Mouse (Mus musculus) lung, embryonic 15.5 days (tissue): ENCODE measurements around the gene Snrpb2. TPM values are rescaled to one million over a fixed set of nuclear protein-coding genes. Genes with fewer than 3 reads are reported as not detected.
A peak's percentile ranks its signal among the peaks of the same experiment; 100 is the strongest.

ENCODE experiments used
- ATAC-seq: fragments of 200-750 bp; cut with Nextera tagmentation; 2 replicates; pipeline ENCODE4 v1.8.0; 2017; ENCODE audit warnings: moderate number of reproducible peaks, borderline replicate concordance; ENCODE audit not compliant: low FRiP score, low TSS enrichment; ENCODE audit errors: extremely low read depth
- H3K27ac ChIP-seq: fragments of 300-500 bp; sonication (generic); 2 replicates; pipeline ENCODE4 v1.5.1; 2015; ENCODE audit warnings: moderate library complexity, mild to moderate bottlenecking, inconsistent platforms
- H3K27me3 ChIP-seq: fragments of 300-500 bp; sonication (generic); 2 replicates; pipeline ENCODE4 v1.6.1; 2015; ENCODE audit warnings: inconsistent platforms
- H3K36me3 ChIP-seq: fragments of 300-500 bp; sonication (generic); 2 replicates; pipeline ENCODE4 v1.6.1; 2015; ENCODE audit warnings: inconsistent platforms
- H3K4me1 ChIP-seq: fragments of 300-500 bp; sonication (generic); 2 replicates; pipeline ENCODE4 v1.6.1; 2015; ENCODE audit warnings: inconsistent platforms
- H3K4me2 ChIP-seq: fragments of 300-500 bp; sonication (generic); 2 replicates; pipeline ENCODE4 v1.6.1; 2015; ENCODE audit warnings: inconsistent platforms, mild to moderate bottlenecking, moderate library complexity
- H3K4me3 ChIP-seq: fragments of 300-500 bp; sonication (generic); 2 replicates; pipeline ENCODE4 v1.5.1; 2015; ENCODE audit warnings: mild to moderate bottlenecking, inconsistent platforms
- H3K9ac ChIP-seq: fragments of 300-500 bp; sonication (generic); 2 replicates; pipeline ENCODE4 v1.6.1; 2015; ENCODE audit warnings: inconsistent platforms
- H3K9me3 ChIP-seq: fragments of 300-500 bp; sonication (generic); 2 replicates; pipeline ENCODE4 v1.6.1; 2016; ENCODE audit warnings: inconsistent platforms
- WGBS: fragments of 180-500 bp; shearing (Covaris S2); methylation state at CpG from one replicate; pipeline ENCODE4 v1.1.7; 2015; 5-methylcytosine and 5-hydroxymethylcytosine counted together
- polyA plus RNA-seq: library from polyadenylated mRNA; unstranded; fragments of >200 nt; fragmentation: Nextera tagmentation; extraction: Ambion mirVana; gene quantifications from 2 replicates; pipeline ENCODE4 v1.2.1, GENCODE M21; 2015

The Snrpb2 gene
- polyA plus RNA-seq, 1 experiment from 2014 or later = 74.2 TPM

DNA sequence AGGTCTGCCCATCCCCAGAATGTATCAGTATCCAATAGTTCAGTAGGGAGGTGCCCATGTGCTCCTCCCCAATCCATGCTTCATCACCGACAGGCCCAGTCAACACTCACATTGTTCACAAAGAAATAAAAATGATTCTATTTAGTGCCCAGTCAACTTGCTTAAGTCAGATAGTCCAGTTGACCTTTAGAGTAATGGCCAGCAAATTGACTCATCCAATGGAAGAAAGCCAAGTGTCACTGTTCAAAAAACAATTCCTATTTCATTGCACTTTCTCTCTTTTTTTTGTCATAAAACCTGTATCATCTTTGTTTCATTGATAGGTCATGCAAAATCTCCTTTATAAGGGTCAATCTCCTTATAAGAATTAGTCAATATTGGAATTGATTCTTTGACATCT lies 21.2 kb upstream of the Snrpb2 start:
- no peaks in the 10 kb centered on the region for H3K9me3 ChIP-seq
- H3K27me3 ChIP-seq = no peaks in the 10 kb centered on the region
- no peak overlapping the region for H3K4me3 ChIP-seq
- no peak overlapping the region for H3K4me2 ChIP-seq
- H3K36me3 ChIP-seq = no peaks in the 10 kb centered on the region
- H3K27ac ChIP-seq = no peak overlapping the region
- 77% methylated on average over 1 of the region's 1 CpGs for WGBS
- no peak overlapping the region for H3K9ac ChIP-seq
- H3K4me1 ChIP-seq = no peaks in the 10 kb centered on the region
- ATAC-seq = no peak

DNA sequence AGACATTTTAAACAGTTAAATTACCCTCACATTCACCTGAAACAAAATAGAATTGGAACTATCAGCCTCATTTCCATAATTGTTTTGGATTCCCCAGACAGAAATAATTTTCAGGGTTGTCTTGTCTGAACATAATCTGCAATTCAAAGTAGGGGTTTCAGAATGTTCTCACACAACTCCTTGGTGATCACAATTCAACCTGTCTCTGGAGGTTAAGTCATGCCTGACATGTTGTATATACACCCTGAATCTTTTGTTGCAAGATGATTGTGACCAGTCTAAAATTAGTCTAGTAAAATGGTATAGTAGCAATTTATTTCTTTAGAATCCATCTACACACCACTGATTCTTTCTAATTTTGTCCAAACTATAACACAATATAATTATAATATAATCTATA lies 7.6 kb upstream of the Snrpb2 start:
- Histone ChIP-seq H3K4me3 (no peak overlapping the region), H3K27ac (no peak overlapping the region), H3K9me3 (no peaks in the 10 kb centered on the region), H3K4me2 (no peak overlapping the region), H3K27me3 (no peaks in the 10 kb centered on the region), H3K4me1 (no peaks in the 10 kb centered on the region), H3K9ac (no peak overlapping the region), H3K36me3 (no peaks in the 10 kb centered on the region)
- ATAC-seq = no peak

DNA sequence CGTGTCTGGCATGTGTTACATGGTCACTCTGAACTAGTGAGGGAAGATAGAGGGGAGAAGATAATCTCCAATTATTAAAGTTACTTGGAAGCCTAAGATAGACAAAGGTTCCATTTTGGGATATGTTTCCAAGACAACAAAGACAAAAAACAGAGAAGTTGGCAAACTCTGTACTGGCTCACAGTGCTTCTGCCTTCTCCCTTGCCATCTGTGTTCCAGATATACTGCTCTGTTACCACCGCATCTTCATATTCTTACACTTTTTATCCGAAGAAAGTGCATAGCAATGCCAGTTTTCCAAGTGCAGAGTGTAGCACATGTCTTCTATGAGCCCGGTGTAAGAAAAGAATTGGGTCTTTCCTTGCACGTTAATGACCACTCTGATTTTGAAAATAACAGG lies 6.1 kb upstream of the Snrpb2 start:
- 59% methylated on average over 5 of the region's 5 CpGs for WGBS
- Histone ChIP-seq H3K27me3 (no peaks in the 10 kb centered on the region; the same call in 1 of the 2 replicates), H3K4me1 (no peaks in the 10 kb centered on the region), H3K4me2 (no peak overlapping the region), H3K36me3 (no peaks in the 10 kb centered on the region), H3K9me3 (no peaks in the 10 kb centered on the region), H3K9ac (no peak overlapping the region), H3K4me3 (no peak overlapping the region), H3K27ac (no peak overlapping the region)
- ATAC-seq = no peak

DNA sequence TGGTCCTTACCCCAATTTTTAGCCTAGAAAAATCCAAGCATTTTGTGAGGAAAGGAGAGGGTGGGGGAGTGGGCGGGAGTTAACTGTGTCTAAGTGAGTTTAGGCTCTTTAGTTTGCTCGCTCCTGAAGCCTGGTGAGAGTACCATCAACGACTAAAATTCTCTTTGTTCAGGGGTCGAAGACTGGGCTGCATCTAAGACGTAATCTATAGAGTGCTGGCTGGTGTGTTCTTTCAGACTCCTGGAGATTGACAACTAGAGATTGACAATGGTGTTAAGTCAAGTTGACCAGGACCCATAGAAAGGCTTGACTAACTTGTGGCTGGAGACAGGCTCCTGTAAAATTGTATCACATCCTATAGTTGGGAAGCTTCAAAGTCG lies 417 bp upstream of the Snrpb2 start:
- Histone ChIP-seq H3K4me2 (peak overlapping the region; percentile 70), H3K4me3 (peak overlapping the region; percentile 89), H3K27me3 (no peaks in the 10 kb centered on the region; the same call in 1 of the 2 replicates), H3K9me3 (no peaks in the 10 kb centered on the region), H3K27ac (no peak overlapping the region), H3K4me1 (peaks cover 8% of the 10 kb centered on the region), H3K36me3 (peaks cover 22% of the 10 kb centered on the region), H3K9ac (no peak overlapping the region)
- 48% methylated on average over 6 of the region's 6 CpGs for WGBS
- no peak; the same call in 1 of the 2 replicates for ATAC-seq

DNA sequence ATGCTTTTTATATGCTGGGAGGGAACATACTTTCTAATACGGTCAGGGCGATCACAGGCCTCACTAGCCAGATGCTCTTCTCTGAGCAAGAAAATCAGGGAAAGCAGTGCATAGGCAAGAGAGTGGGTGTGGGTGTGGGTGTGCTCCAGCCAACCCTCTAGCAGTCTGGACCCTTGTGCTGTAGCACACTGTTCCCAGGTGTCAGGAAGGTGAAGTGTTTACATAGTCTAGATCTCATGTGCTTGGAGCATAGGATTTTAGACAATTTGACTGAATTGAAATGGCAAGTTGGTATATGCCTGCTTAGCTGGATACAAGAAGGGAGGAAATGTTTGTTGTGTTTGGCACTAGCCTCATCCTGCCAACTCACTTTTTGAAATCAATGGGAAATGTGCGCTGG lies 3.1 kb downstream of the Snrpb2 start:
- no peaks in the 10 kb centered on the region for H3K9me3 ChIP-seq
- H3K9ac ChIP-seq = no peak overlapping the region
- peaks cover 8% of the 10 kb centered on the region for H3K4me1 ChIP-seq
- no peak for ATAC-seq
- H3K27ac ChIP-seq = no peak overlapping the region
- H3K4me2 ChIP-seq = no peak overlapping the region
- peaks cover 49% of the 10 kb centered on the region for H3K36me3 ChIP-seq
- H3K27me3 ChIP-seq = no peaks in the 10 kb centered on the region; the same call in 1 of the 2 replicates
- 85% methylated on average over 3 of the region's 3 CpGs for WGBS
- no peak overlapping the region for H3K4me3 ChIP-seq

DNA sequence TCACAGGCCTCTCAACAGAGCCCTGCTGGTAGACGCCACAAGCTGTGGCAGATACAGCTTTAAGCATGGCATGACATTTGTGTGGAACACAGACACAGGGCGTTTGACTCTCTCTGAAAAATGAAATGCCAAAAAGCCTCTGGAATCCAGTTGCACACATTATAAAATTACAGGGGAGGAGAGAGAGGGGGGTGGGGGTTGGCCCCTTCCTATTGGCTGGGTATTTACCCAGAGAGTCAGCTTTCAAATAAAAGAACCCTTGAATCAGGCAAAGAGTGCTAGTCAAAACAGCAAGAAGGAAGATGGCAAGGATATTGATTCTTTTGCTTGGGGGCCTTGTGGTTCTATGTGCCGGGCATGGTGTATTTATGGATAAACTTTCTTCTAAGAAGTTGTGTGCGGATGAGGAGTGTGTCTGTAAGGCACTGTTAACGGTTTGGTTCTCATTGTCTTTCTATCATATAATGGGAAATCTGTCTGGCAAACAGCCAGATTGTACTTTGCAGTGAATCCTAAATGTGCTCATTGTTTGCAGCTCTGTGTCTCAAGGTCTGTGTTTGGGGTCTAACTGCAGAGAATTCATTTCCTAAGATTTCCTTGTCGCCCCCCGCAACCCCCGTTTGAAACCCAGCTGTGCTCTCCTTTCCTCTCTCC lies 15.5 kb downstream of the Snrpb2 start, which contains the start of gene Otor:
TSS of gene Otor (plus strand) at position 276 of the 654 bp plus-strand sequence.
- no peak for ATAC-seq
- 42% methylated on average over 8 of the region's 8 CpGs for WGBS
- no peak within 1 kb of the TSS for H3K27ac ChIP-seq
- no peaks in the 10 kb centered on the region for H3K9me3 ChIP-seq
- no peaks in the 10 kb centered on the region for H3K36me3 ChIP-seq
- no peaks in the 10 kb centered on the region for H3K27me3 ChIP-seq
- H3K4me1 ChIP-seq = peaks cover 10% of the 10 kb centered on the region; the same call in 1 of the 2 replicates
- H3K9ac ChIP-seq = no peak within 1 kb of the TSS
- no peak within 1 kb of the TSS for H3K4me3 ChIP-seq
- H3K4me2 ChIP-seq = no peak within 1 kb of the TSS

DNA sequence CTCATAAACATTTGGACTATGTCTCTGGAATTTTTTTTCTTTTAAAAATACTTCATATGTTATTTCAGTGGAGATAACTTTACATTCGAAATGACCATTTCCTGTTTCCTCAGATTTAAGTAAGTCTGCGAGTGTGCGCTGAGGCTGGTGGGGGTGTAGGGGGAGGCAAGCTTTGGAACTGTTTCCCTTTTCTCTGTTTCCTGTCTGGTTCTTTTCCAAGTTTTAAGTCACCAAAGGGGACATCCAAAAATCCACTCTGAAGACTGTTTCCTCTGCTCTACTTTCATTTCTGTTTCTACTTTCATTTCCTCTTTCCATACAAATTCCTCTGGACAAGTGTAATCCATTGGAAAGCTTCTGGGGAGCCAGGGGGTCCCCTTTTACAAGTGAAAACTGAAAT lies 18.9 kb downstream of the Snrpb2 start:
- no peak overlapping the region for H3K9ac ChIP-seq
- WGBS = 33% methylated on average over 3 of the region's 3 CpGs
- H3K27ac ChIP-seq = peak overlapping the region; percentile 51; the same call in 1 of the 2 replicates
- H3K36me3 ChIP-seq = no peaks in the 10 kb centered on the region
- no peaks in the 10 kb centered on the region for H3K9me3 ChIP-seq
- no peak for ATAC-seq
- H3K27me3 ChIP-seq = no peaks in the 10 kb centered on the region
- peak overlapping the region; percentile 21; the same call in 1 of the 2 replicates for H3K4me2 ChIP-seq
- peaks cover 10% of the 10 kb centered on the region; the same call in 1 of the 2 replicates for H3K4me1 ChIP-seq
- H3K4me3 ChIP-seq = no peak overlapping the region

DNA sequence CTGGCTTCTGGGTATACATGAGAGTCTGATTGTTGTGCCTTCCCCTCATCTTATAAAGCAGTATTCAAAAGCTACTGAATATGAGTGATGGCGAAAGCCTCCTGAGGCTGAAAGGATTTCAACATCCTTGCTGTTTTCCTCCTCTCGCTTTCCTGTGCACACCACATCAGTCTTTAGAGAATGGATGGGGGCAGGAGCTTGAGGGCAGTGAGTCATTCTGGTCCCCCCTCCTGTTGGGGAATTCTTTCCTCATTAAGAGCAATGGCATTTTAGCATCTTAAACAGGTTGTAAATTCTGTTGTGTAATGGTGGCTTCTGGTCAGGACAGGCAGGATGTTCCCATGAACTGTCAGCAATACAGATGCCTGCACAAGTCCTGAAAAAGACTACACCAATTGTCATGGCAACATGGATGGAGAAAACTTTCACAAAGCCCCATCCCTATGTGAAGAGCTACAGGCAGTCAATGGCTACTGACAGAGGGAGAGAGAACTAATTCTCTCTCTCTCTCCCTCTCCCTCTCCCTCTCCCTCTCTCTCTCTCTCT lies 22.1 kb downstream of the Snrpb2 start:
- no peak overlapping the region for H3K4me2 ChIP-seq
- no peak overlapping the region for H3K4me3 ChIP-seq
- no peak overlapping the region for H3K27ac ChIP-seq
- no peaks in the 10 kb centered on the region for H3K27me3 ChIP-seq
- H3K36me3 ChIP-seq = no peaks in the 10 kb centered on the region
- no peak for ATAC-seq
- no peaks in the 10 kb centered on the region for H3K9me3 ChIP-seq
- no peak overlapping the region for H3K9ac ChIP-seq
- H3K4me1 ChIP-seq = no peaks in the 10 kb centered on the region
- WGBS = 57% methylated on average over 2 of the region's 2 CpGs

DNA sequence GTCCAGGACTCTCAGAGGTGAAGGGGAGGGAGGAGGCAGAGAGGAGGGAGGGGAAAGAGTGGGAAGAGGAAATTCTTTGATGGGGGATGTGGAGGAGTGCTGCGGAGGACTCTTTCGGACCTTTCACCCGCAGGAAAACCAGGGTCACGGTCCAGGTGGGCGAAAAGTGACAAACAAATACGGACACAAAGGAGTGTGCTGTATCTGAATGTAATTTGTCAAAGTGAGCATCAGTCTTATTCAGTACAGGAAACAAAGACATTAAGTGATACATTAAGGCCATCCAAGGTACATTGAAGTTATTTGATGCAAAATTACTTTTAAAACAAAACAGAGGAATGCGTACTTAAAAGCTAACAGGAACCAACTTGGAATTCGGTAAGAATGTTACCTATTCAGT lies 27.0 kb downstream of the Snrpb2 start:
- Histone ChIP-seq H3K4me1 (no peaks in the 10 kb centered on the region), H3K4me3 (no peak overlapping the region), H3K9me3 (no peaks in the 10 kb centered on the region), H3K9ac (no peak overlapping the region), H3K27me3 (no peaks in the 10 kb centered on the region), H3K27ac (no peak overlapping the region), H3K36me3 (no peaks in the 10 kb centered on the region), H3K4me2 (no peak overlapping the region)
- 65% methylated on average over 8 of the region's 8 CpGs for WGBS
- ATAC-seq = no peak

DNA sequence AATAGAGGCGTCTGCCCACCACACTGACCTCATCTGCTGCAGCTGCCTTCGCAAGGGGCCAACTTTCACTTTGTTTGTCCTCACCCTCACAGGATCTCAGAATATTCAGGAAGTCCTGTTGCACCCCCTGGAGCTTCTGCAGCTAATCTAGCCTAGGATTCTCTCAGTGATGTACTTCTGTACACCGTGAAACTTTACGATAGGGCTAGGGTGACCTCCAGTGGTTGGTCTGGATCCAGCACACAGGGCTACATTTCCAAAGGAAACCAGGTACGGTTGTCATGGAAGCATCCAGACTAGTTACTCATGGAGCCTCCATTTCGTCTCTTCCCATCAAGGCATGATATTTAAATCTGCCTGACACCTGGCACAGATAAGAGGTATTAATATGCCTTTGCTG lies 30.9 kb downstream of the Snrpb2 start:
- Histone ChIP-seq H3K4me1 (no peaks in the 10 kb centered on the region), H3K36me3 (no peaks in the 10 kb centered on the region), H3K4me2 (no peak overlapping the region), H3K27me3 (no peaks in the 10 kb centered on the region), H3K9ac (no peak overlapping the region), H3K27ac (no peak overlapping the region), H3K9me3 (no peaks in the 10 kb centered on the region), H3K4me3 (no peak overlapping the region)
- 18% methylated on average over 6 of the region's 6 CpGs for WGBS
- peak; percentile 82 for ATAC-seq

DNA sequence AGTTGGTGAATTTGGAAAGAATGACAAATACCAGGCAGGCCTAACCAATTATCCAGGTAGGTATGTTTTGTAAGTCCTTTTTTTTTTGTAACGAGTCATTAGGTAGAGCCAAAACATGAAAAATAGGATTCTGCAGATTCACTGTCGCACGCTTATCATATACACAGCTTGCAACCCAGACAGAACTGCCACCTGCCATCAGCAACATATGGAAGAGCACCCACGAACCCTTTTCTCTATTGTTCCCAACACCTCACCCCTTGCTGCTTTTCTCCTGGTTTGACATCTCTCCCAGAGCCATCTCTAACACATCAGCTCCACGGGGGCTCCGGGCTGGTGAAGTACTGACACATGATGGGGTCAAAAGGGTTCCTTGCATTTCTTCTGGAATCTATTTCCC lies 31.9 kb downstream of the Snrpb2 start:
- H3K4me2 ChIP-seq = no peak overlapping the region
- no peaks in the 10 kb centered on the region for H3K9me3 ChIP-seq
- H3K4me3 ChIP-seq = no peak overlapping the region
- WGBS = 40% methylated on average over 6 of the region's 6 CpGs
- no peaks in the 10 kb centered on the region for H3K36me3 ChIP-seq
- H3K27me3 ChIP-seq = no peaks in the 10 kb centered on the region
- H3K9ac ChIP-seq = no peak overlapping the region
- no peak for ATAC-seq
- H3K27ac ChIP-seq = no peak overlapping the region
- no peaks in the 10 kb centered on the region for H3K4me1 ChIP-seq

DNA sequence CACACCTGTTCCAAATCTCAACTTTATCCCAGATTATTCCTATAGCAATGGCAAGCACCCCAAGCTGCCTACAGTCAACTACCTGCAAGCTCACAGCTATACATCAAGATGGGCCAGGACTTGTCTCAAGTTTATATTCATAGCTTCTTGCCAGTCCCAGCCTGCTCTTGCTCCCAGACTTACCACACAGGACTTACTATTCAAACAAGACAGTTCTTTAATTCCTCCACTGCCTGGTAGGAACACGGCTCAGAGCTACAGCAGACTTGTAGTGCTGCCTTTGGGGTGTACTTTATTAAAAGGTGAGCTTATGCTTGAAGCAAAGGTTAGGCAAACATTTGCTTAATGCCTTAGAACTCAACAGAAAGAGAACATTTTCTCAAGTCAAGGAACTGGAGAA lies 34.3 kb downstream of the Snrpb2 start:
- Histone ChIP-seq H3K27ac (no peak overlapping the region), H3K4me3 (no peak overlapping the region), H3K36me3 (no peaks in the 10 kb centered on the region), H3K27me3 (no peaks in the 10 kb centered on the region), H3K9me3 (no peaks in the 10 kb centered on the region), H3K4me2 (no peak overlapping the region), H3K4me1 (no peaks in the 10 kb centered on the region), H3K9ac (no peak overlapping the region)
- WGBS = 33% methylated on average over 1 of the region's 1 CpGs
- ATAC-seq = no peak
